Mouse (Mus musculus) heart, adult 2 months (tissue): ENCODE results near the gene Lpxn.

Experiments used
- CTCF ChIP-seq: fragments of 200-600 bp; IDR thresholded peaks from 2 replicates; pipeline ENCODE4 v1.8.1; 2022; ENCODE audit warnings: antibody characterized with exemption, mild to moderate bottlenecking, moderate library complexity
- EP300 ChIP-seq: fragments of 200-500 bp; IDR thresholded peaks from 2 replicates; pipeline ENCODE4 v1.6.1; 2011; ENCODE audit warnings: low read depth, low read length, control low read depth; ENCODE audit not compliant: insufficient read depth

- TF ChIP-seq EP300 = no peak
- no peak for TF ChIP-seq CTCF
Observed at GRCm38 (mm10) chr19:12856983-12857382, 61.0 kb downstream of the Lpxn start, which contains the start of gene Olfr1444.
